Mouse (Mus musculus): ENCODE measurements around the gene Hist1h2ae. TPM values are rescaled to one million over a fixed set of nuclear protein-coding genes. Genes with fewer than 3 reads are reported as not detected.
A peak's percentile ranks its signal among the peaks of the same experiment; 100 is the strongest.

Gene Hist1h2ae
- polyA plus RNA-seq, 2 experiments from 2014 or later = 12.3 to 17.6 TPM

DNA sequence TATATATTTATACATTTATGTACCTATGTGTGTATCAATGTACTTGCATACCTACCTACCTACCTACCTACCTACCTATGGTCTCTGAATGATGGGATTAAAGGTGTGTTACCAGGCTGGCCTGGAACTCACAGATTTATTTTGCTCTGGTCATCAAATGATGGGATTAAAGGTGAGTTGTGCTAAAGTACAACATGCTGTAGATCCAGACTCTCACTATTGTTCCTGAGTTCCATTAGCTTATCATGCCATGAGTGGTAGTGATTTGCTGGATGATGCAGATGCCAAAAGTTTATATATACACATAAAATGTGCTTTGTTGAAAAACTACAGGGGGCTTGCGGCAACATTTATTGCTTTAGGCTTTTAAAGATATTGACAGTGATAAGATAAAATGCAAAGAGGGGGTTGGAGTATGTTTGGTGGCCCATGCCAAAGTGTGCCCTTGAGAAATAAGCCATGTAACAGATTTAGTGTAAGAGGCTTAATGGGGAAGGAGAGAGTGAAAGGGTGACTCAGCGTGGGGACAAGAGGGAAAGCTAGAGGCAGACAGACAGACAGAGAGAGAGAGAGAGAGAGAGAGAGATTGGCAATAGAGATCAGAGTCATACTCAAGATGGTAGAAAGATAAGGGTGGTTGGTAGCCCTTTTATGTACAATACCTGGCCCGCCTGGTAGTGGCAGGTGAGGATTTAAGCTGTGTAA is 33.9 kb downstream of the Hist1h2ae start:
- no peak for ATAC-seq

DNA sequence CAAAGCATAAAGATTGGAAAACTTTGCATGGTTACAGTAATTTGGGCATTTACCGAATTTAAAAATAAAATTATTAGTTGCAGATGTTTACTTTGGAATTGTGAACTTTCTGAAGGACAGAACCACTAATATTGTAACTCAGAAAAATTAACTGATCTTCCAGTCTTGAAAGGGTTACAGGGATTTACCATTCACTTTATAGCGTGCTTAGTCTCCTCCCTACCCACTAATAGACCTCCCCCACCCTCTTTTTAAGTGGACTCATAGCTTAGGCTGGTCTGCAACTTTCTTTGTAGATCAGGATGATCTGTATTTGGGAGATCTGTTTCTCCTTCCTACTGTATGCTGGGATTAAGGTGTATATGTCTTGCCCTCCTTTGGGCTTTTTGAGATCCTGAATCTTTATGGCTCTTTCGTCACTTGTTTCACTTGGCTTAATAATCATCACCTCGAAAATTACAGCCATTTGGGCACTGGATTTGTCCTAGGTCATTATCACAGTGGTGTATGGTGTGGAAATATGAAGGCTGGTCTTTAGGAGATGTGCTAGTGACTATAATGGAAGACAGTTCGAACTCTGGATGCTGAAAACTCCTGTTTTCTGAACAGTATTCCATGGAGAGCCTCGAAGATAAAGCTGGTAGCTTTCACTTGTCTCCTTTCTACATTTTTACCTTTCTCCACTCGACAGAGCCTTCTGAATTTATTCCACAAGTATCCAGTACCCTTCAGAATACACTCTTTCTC is 34.8 kb downstream of the Hist1h2ae start:
- no peak for ATAC-seq

DNA sequence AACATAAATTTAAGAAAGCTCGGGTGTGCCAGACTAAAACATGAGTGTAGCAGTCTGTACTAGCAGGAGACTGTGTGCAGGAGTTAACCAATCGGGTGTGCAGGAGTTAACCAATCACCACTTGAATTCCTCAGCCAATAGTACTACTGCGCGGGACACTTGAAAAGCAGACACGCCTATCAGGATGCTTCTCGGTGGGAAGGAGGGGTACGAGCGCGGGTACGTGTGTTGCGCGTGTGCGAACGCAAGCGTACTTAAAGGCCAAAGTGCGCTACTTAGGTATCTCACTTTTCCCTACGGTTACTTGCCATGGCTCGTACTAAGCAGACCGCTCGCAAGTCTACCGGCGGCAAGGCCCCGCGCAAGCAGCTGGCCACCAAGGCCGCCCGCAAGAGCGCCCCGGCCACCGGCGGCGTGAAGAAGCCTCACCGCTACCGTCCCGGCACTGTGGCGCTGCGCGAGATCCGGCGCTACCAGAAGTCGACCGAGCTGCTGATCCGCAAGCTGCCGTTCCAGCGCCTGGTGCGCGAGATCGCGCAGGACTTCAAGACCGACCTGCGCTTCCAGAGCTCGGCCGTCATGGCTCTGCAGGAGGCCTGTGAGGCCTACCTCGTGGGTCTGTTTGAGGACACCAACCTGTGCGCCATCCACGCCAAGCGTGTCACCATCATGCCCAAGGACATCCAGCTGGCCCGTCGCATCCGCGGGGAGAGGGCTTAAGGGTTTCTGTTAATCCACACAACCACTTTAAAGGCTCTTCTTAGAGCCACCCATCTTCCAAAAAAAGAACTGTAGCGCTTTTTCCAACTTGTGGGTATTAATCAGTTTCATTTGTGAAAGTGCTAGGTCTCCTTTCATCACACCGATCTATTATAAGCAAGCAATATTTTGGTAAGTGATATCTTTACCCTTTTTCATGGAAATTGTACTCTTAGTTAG is 35.6 kb downstream of the Hist1h2ae start, which contains the start of gene Hist1h3g:
Gene Hist1h3g, plus strand, starts transcription at position 286 of the 939 bp plus-strand sequence.
- peak; percentile 59 for ATAC-seq

DNA sequence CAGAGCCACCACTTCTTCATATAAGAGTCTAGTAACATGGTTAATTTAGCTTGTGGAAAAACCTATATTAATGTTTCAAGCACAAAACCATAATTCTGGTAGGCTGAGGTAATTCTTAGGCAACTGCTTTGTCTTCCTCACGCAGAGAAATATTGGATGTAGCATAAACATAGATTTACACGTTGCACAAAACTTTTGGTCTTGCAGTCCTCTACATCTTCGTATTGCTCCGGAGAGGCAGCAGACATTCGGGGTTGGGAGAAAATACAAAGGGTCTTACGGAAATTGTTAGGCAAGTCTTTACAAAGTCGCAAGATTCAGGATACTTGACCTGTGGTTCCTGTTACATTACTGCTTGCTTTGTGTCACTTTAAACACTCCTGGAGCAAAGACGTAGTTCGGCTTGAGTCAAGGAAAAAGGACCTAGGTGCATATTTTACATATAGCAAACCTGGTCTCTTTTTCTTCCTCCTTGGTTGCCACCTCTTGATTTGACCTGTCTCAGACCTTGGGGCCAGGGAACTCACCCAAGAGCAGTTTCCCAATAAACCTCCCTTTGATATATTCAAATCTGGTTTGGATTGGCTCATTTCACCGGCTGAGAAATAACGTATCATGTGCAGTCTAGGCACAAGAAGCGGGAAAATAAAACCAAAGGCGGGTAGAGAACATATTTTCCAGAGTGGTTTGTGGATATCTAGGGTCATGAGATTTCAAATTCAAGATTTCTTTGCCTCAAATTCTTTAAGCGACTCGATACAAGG is 36.5 kb downstream of the Hist1h2ae start:
- ATAC-seq = no peak

DNA sequence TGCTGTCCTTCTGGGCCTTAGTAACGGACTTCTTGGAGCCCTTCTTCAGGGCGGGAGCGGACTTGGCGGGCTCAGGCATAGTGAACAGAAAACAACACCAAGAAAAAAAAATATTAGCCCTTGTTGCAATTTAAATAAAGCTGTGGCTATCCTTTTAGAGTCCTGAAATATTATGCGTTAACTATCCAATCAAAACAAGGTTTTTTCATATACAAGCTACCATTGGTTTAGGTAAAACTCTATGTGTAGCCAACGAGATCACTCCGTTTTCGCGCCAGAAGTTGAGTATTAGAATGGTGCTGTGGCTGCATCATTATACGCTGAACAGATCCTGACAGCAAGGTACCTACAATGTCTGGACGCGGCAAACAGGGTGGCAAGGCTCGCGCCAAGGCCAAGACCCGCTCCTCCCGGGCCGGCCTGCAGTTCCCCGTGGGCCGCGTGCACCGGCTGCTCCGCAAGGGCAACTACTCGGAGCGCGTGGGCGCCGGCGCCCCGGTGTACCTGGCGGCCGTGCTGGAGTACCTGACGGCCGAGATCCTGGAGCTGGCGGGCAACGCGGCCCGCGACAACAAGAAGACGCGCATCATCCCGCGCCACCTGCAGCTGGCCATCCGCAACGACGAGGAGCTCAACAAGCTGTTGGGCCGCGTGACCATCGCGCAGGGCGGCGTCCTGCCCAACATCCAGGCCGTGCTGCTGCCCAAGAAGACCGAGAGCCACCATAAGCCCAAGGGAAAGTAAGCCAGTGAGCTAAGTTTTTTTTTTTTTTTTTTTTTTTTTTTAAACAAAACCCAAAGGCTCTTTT is 37.3 kb downstream of the Hist1h2ae start, which contains the start of gene Hist1h2af:
Gene Hist1h2af, plus strand, starts transcription at position 347 of the 808 bp plus-strand sequence.
- ATAC-seq = peak; percentile 36

DNA sequence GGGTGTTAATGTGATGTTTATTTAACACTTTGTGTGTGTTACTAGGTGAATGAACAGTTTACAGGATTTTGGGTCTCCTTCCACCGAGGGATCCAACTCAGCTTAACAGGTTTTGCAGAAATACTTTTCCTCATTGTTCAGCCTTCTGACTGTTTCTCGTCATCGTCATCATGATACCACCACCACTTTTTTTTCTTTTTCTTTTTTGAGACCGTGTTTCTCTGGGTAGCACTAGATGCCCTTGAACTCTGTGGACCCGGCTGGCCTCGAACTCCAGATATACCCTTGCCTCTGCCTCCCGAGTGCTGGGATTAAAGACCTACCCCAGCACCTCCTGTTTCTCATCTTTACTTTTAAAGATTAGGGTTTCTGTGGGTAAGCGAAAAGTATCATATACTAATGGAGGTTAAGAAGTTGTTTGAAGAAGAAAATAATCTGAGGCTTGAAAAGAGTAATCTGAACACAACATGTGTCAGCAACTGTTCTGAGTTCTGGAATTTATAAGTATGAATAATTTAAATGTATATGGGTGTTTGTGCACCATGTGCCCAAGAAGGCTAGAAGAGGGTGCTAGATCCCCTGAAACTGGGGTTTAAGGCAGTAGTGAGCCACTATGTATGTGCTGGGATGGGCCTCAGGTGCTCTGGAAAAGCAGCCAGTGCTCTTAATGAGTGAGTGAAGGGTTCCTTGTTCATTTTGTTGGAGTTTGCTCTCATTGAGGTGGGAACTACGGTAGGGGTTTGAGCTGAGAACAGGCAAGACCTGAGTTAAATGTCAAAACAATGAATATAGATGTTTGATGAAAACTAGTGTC is 38.6 kb downstream of the Hist1h2ae start:
- ATAC-seq = no peak

DNA sequence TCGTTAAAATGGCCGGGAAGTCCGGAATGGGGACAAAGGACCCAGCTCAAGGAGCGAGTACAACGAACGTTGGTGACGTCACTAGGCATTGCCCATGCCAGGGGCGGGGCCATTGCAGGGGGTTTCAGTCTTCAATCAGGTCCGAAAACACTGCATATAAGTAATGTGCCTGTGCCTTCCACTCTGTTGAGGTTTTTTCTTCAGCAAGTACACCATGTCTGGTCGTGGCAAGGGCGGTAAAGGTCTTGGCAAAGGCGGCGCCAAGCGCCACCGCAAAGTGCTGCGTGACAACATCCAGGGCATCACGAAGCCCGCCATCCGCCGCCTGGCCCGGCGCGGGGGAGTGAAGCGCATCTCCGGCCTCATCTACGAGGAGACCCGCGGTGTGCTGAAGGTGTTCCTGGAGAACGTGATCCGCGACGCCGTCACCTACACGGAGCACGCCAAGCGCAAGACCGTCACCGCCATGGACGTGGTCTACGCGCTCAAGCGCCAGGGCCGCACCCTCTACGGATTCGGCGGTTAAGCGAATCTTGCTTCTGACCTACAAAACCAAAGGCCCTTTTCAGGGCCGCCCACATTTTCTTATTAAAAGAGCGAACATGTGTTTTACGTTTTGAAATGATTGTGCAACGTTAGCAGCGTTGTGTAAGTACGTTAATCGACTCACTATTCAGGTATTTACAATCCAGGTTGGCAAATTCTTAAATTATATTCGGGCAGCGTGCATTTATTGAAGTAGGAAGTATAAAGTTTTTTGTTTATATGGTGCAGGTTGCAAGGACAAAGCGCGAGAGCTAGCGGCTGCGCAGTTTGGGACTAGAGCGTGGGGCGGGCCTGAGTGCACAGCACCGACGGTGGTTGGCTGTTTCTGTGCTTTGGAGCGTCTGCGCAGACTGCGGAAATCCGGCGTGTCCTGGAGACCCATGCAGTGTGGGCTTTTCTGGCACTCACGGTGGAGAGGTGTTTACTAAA is 39.8 kb downstream of the Hist1h2ae start, which contains the start of gene Hist1h4h:
Gene Hist1h4h, plus strand, starts transcription at position 150 of the 975 bp plus-strand sequence.
- ATAC-seq = peak; percentile 76

DNA sequence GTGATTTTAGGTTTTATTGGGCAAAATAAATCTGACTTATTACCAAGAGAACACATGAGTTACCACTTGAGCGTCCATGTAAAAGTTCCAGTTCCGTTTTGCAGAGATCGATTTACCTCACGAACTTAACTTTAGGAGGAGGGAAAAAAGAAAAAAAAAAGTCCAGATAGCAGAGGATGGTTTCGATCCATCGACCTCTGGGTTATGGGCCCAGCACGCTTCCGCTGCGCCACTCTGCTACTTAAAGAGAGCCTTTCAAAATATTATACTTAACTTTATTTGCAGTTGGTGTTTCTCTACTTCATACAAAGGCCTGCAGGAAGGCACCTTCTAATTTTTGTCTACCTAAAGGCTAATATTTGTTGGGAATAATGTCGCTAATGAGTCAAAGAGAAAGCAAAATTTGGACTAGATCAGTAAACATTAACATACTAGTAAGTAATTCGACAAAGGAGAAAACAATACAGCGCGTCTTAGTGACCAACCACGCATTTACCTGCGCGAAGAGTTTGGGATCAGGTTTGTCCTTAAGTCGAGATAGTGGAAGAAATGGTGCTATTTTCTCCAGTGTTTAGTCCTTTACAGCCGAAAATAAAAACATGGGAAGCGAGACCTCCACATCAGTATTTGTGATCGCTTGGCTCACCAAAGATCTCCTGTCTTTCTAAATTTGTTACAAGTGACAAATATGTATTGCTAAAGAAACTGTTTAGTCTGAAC is 40.7 kb downstream of the Hist1h2ae start:
- ATAC-seq = peak; percentile 18

DNA sequence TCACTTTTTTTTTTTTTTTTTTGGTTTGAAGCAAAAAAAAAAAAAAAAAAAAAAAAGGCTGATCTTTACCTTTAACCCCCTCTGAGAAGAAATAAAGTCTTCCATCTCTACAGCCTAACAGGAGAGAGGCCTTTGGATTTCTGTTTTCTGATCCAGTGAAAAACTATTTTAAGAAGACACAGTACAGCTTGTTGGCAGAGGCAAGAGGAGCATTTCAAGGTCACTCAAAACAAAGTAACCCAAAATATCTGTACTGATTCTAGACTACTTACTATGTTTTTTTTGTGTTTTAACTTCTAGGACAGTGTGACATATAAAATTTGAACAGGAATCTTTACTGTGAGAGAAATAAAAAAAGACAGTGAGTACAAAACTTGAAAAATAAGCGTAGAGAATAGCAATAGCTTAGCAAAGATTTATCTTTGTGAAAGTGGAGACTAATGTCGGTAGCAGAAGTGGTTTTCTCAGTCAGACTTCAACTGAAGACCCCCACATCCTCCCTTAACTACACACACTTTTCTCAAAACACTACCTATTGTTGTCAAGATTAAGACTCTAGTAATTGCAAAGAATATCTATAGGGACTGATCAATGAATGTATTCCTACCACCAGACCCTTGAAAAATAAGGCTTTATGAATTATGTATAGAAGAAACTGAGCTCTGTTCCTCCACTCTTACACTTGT is 41.4 kb downstream of the Hist1h2ae start:
- ATAC-seq = no peak

DNA sequence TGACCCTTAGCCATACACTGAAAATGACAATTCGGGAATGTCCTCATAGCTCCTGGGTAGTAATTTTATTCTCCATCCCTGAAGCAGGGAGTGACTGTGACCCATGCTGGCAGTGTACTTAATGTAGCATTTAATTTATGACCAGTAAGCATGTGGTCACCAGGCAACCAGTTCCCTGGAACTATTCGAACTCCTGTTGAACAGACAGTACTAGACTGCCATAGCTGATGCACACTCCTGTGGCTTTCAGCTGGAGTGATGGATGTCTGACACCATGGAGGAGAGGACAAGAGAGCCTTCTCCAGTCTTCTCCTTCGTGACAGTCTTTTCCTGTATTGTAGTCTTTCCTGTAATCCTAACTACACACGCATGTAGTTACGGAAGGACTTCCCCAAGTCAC is 42.0 kb downstream of the Hist1h2ae start:
- no peak for ATAC-seq

DNA sequence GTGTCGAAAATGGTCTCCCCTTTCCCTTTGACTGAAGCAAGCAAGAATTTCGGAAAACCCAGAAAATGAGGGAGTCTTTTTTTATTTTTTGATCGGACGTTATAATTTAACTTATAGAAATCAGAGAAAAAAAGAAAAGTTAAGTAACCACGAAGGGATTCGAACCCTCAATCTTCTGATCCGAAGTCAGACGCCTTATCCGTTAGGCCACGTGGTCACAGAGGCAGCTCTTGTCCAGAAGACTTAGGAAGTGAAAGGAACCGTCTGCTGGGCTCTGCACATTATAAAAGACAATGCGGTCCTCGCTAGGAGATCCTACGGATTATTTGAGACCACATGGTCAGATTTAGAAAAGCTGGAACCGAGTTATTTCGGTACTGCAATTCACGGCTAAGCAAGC is 44.7 kb downstream of the Hist1h2ae start:
- ATAC-seq = peak; percentile 24

DNA sequence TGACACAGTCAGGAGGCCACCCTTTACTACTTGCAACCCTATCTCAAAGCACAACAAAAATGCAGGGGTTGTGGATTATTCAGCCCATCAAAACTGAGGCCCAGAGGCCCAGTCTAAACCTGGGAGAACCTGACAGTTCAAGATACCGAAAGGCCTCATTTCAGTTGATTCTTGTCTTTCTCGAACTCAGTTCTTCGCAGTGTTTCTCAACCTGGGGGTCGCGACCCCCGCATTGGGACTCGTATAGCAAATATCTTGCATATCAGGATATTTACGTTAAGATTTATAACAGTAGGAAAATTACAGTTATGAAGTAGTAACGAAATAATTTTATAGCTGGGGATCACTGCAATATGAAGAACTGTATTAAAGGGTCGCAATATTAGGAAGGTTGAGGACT is 45.1 kb downstream of the Hist1h2ae start:
- no peak for ATAC-seq

DNA sequence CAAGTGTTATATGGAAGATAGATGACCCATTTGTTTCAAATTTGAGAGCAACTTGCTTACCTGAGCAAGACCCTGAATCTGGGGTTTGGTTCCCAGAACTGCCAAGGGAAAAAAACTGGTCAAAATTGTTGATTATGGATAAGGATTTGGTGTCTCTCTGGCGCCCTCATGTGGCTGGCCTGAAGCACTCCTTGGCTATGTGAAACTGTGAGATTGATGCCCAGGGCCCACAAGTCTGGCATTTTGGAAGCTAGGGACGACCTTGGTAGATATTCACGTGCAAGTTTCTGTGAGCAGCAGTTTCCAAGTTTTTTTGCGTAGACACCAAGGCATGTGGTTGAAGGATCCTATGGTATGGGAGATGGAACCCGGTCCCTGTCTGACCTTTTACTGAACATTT is 46.4 kb downstream of the Hist1h2ae start:
- peak; percentile 40 for ATAC-seq

DNA sequence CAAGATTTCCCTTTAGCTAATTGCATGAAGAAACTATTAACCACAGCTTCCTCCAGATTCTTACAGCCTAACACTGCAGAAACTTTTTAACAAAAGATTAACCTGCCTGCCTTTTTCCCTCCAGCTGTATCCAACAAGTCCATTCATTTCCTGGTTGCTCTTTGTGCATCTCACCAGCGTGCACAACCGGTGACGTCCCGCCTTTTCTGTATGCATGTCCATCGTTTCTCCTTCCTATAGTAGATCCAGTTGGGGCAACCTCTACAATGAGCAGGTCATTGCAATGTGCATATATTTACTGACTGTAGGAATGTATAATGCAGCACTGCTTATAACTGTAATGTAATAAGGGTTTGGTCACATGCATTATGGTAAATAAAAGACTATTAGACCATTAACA is 47.0 kb downstream of the Hist1h2ae start:
- ATAC-seq = no peak

DNA sequence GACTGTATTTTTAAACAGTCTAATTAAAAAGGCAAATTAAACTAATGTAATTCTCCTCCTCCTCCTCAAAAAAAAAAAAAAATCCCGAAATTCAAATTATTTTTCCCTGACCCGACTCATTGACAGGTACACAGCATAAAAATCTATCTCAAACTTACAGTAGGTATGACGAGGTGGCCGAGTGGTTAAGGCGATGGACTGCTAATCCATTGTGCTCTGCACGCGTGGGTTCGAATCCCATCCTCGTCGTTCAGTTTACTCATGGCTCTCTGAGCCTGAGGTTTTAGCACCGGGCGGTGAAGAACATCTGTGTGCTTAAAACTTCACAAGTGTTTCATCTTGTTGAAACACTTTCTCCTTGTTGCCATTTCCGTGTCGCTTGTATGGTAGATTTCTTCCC is 49.3 kb downstream of the Hist1h2ae start:
- peak; percentile 36 for ATAC-seq

All from CD4-positive, CD25-positive, alpha-beta regulatory T cell, adult 4 months (primary cell).